Mouse (Mus musculus): Measurements from ENCODE around the gene Cdc42se1. TPM values are rescaled to one million over a fixed set of nuclear protein-coding genes. Genes with fewer than 3 reads are reported as not detected.

Gene Cdc42se1
- polyA plus RNA-seq, 1 experiment from 2014 or later, result 120 TPM

DNA sequence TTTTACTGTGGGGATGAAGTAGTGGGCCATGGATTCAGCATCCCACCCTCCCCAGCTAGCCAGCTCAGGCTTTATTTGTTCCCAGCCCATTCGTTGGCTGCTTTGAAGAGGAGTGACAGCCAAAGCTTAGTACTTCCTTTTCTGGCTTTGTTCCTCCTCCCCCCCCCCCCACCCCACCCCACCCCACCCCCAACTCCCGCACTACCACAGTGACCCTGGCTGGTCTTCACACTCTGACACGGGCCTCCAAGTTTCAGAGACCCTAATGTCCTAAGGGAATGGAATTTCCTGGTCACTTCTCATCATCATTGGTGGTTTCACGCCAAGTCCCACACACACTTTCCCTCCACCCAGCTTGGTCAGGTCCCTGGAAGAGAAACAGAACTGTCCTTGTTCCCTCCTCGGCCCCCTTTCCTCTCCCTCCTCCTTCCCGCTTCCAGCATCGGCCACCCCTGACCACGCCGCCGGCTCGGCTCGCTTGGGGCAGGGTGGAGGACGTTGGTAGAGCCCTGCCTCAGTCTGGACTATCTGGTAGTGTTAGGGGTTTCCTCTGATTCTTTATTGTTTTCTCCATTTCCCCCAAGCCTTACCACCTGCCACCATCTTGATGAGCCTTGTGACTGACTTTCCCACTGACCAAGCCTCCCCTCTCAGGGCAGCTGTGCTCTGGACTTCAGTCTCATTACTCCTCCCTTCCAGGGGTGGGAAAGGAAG is 1.4 kb downstream of the Cdc42se1 start:
- peaks cover 20% of the 10 kb centered on the region for H3K36me3 ChIP-seq (ENCODE audit: control insufficient read depth, insufficient read depth, low read length)
- peaks cover 15% of the 10 kb centered on the region; the same call in 1 of the 2 replicates for H3K4me1 ChIP-seq (replicated peaks; ENCODE audit: control insufficient read depth, insufficient read depth, low read length)
- ATAC-seq (replicated peaks; ENCODE audit: low FRiP score), result peak; percentile 29; the same call in 1 of the 2 replicates

DNA sequence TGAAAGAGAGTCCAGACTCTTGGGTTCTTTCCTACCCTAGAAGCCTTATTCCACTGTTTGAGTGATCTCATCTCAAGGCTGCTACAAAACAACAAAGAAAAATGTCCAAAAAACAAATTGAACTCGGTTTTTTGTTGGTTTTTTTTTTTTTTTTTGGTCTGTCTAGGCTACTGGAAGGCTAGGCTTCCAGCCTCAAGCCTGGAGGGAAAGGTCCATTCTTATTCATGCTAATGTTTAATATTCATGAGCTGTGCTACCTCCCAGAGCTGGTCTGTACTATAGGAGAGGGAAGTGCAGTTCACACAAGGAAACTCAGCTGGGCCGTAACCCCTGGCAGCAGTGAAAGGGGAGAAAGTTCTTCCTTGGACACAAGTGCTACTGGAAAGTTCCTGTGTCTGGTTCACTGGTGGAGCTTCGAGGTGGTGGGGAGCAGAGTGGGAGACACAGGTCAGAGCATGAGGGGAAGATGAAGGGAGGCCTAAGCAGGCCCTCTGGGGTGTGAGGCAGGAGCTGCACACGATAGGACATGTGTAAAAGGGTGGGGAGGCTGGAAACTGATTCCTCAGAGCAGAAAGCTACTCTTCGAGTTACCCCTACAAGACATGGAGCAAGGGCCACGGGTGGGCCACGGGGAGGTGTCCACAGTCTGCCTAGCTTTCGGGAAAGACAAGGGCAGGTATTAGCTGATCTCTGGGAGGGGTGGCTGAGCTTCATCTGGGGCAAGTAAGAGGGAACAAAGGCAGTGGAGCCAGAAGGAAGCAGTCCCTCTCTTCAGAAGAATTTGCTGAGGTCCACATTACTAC is 2.2 kb downstream of the Cdc42se1 start:
- Histone ChIP-seq H3K27ac (ENCODE audit: low read depth, low read length) (peak overlapping the region; percentile 94), H3K9ac (ENCODE audit: low read length) (peak overlapping the region; percentile 96), H3K9me3 (ENCODE audit: control insufficient read depth, low read length) (no peaks in the 10 kb centered on the region), H3K4me1 (replicated peaks; ENCODE audit: control insufficient read depth, insufficient read depth, low read length) (peaks cover 15% of the 10 kb centered on the region; the same call in 1 of the 2 replicates), H3K27me3 (ENCODE audit: control insufficient read depth, insufficient read depth, low read length) (no peaks in the 10 kb centered on the region), H3K36me3 (ENCODE audit: control insufficient read depth, insufficient read depth, low read length) (peaks cover 20% of the 10 kb centered on the region), H3K4me2 (ENCODE audit: low read depth, low read length, severe bottlenecking) (peak overlapping the region; percentile 93), H3K4me3 (ENCODE audit: low read depth, low read length) (peak overlapping the region; percentile 95)
- DNase-seq (ENCODE audit: low spot score), result peak; percentile 63
- peak; percentile 19; the same call in 1 of the 2 replicates for ATAC-seq (replicated peaks; ENCODE audit: low FRiP score)
- 36% methylated on average over 8 of the region's 8 CpGs for WGBS

More for the DNA sequence above, 1.4 kb downstream of the Cdc42se1 start:
- WGBS, result 1% methylated on average over 13 of the region's 13 CpGs
- peak; percentile 76 for DNase-seq (ENCODE audit: low spot score)
- Histone ChIP-seq H3K4me2 (ENCODE audit: low read depth, low read length, severe bottlenecking) (peak overlapping the region; percentile 93), H3K27me3 (ENCODE audit: control insufficient read depth, insufficient read depth, low read length) (no peaks in the 10 kb centered on the region), H3K4me3 (ENCODE audit: low read depth, low read length) (peak overlapping the region; percentile 95), H3K9me3 (ENCODE audit: control insufficient read depth, low read length) (no peaks in the 10 kb centered on the region), H3K9ac (ENCODE audit: low read length) (peak overlapping the region; percentile 96), H3K27ac (ENCODE audit: low read depth, low read length) (peak overlapping the region; percentile 94)

DNA sequence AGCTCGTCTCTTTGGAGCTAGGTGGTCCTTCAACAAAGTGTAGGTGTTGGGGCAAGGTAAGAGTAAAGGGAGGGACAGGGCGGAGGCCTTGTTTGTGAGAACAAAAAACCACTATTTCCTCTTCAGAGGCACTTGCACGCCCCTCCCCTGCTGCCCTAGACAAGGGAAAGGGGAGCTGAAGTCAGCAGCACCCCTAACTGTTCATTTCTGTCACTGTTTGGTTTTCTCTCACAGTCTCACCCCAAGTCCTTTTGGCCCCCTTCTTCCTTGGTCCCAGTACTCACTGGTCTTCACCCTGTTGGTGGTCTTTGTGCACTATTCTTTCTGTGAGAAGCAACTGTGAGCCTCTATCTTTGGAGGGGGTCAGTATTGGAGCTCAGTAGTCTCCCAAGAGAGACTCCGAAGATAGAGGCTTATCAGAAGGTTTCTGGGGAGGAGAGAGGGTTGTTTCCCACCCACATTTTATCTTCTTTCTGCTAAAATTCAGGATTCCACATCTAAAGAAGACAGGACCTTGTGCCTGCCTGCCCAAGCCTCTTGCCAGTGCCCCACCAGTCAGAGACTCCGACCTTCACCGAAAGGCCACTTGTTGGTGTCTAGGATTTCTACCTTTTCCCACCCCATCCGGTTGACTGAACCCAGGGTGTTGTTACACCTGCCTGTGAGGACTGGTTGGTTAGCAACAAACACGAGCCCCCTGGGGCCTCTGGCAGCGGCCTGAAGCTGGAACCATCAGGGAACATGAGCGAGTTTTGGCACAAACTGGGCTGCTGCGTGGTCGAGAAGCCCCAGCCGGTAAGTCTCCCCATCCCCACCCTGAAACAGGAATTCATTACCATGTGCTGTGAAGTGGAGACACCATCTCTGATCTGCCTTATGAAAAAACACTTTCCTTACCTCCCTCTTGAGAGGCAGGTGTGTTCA is 3.0 kb downstream of the Cdc42se1 start, which contains the start of gene Mllt11:
Gene Mllt11 (minus strand): TSS at position 874 of the 924 bp plus-strand sequence.
- peak within 1 kb of the TSS; percentile 96 for H3K9ac ChIP-seq (ENCODE audit: low read length)
- no peaks in the 10 kb centered on the region for H3K9me3 ChIP-seq (ENCODE audit: control insufficient read depth, low read length)
- H3K4me1 ChIP-seq (replicated peaks; ENCODE audit: control insufficient read depth, insufficient read depth, low read length), result peaks cover 15% of the 10 kb centered on the region; the same call in 1 of the 2 replicates
- peak within 1 kb of the TSS; percentile 93 for H3K4me2 ChIP-seq (ENCODE audit: low read depth, low read length, severe bottlenecking)
- no peaks in the 10 kb centered on the region for H3K27me3 ChIP-seq (ENCODE audit: control insufficient read depth, insufficient read depth, low read length)
- 82% methylated on average over 13 of the region's 13 CpGs for WGBS
- peaks cover 20% of the 10 kb centered on the region for H3K36me3 ChIP-seq (ENCODE audit: control insufficient read depth, insufficient read depth, low read length)
- H3K4me3 ChIP-seq (ENCODE audit: low read depth, low read length), result peak within 1 kb of the TSS; percentile 95; the same call in 1 of the 2 replicates
- H3K27ac ChIP-seq (ENCODE audit: low read depth, low read length), result peak within 1 kb of the TSS; percentile 94
- DNase-seq (ENCODE audit: low spot score) (no peak), ATAC-seq (replicated peaks; ENCODE audit: low FRiP score) (no peak)

DNA sequence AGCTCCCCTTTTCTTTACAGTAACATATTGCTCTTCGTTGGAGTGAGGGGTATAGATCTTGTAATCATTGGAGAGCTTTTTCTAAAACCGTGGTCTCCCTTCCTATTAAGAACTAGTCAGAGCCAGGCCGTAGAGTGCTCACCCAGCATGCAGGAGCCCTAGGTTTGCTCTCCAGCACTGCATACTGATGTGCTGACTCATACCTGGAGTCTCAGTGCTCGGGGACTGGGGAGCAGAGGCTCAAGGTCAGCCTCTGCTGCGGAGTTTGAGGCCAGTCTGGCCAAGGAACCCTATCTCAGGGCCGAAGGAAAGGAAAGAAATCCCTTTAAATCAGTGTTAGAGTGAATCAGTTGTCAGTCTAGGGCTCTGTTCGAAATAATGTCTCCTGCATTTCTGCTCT is 4.2 kb downstream of the Cdc42se1 start:
- no peak overlapping the region for H3K4me2 ChIP-seq (ENCODE audit: low read depth, low read length, severe bottlenecking)
- no peak overlapping the region for H3K9ac ChIP-seq (ENCODE audit: low read length)
- H3K4me1 ChIP-seq (replicated peaks; ENCODE audit: control insufficient read depth, insufficient read depth, low read length), result peaks cover 14% of the 10 kb centered on the region; the same call in 1 of the 2 replicates
- 92% methylated on average over 7 of the region's 7 CpGs for WGBS
- no peak overlapping the region for H3K4me3 ChIP-seq (ENCODE audit: low read depth, low read length)
- H3K9me3 ChIP-seq (ENCODE audit: control insufficient read depth, low read length), result no peaks in the 10 kb centered on the region
- DNase-seq (ENCODE audit: low spot score), result no peak
- H3K36me3 ChIP-seq (ENCODE audit: control insufficient read depth, insufficient read depth, low read length), result peaks cover 20% of the 10 kb centered on the region
- H3K27me3 ChIP-seq (ENCODE audit: control insufficient read depth, insufficient read depth, low read length), result no peaks in the 10 kb centered on the region
- ATAC-seq (replicated peaks; ENCODE audit: low FRiP score), result no peak
- H3K27ac ChIP-seq (ENCODE audit: low read depth, low read length), result no peak overlapping the region

DNA sequence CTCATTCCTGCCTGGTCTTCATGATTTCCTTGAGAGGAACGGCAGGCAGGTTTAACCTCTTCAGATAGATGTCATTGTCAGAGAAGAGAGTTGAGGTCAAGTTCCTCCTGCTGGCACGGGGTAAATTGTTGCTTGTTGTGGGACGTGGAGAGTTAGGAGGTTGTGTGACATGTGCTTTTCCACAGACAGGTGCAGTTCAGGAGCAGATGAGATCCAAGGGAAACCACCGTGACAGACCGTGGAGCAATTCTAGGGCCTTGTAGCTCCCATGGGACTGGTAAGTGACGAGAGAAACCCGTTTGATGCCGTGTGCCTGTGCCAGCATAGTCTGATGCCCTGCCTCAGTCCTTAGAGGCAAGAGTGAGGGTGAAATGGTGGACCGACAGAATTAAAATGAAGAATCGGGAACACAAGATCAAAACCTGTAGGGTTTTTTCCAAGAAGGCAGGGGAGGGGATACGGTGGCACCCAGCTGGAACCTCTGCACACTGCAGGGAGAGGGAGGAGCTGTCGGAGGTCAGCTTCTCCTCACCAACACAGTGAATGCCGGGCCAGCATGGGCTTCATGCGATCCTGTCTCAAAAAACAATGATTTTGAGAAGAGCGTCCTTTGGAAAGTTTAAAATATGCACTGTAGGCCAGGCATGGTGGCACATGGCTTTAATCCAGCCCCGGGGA is 4.9 kb downstream of the Cdc42se1 start:
- 91% methylated on average over 16 of the region's 16 CpGs for WGBS
- DNase-seq (ENCODE audit: low spot score) (no peak), ATAC-seq (replicated peaks; ENCODE audit: low FRiP score) (no peak)
- peaks cover 20% of the 10 kb centered on the region for H3K36me3 ChIP-seq (ENCODE audit: control insufficient read depth, insufficient read depth, low read length)
- no peak overlapping the region for H3K4me3 ChIP-seq (ENCODE audit: low read depth, low read length)
- no peaks in the 10 kb centered on the region for H3K9me3 ChIP-seq (ENCODE audit: control insufficient read depth, low read length)
- no peaks in the 10 kb centered on the region for H3K27me3 ChIP-seq (ENCODE audit: control insufficient read depth, insufficient read depth, low read length)
- no peak overlapping the region for H3K9ac ChIP-seq (ENCODE audit: low read length)
- no peak overlapping the region for H3K27ac ChIP-seq (ENCODE audit: low read depth, low read length)
- H3K4me2 ChIP-seq (ENCODE audit: low read depth, low read length, severe bottlenecking), result no peak overlapping the region
- H3K4me1 ChIP-seq (replicated peaks; ENCODE audit: control insufficient read depth, insufficient read depth, low read length), result peaks cover 14% of the 10 kb centered on the region; the same call in 1 of the 2 replicates

DNA sequence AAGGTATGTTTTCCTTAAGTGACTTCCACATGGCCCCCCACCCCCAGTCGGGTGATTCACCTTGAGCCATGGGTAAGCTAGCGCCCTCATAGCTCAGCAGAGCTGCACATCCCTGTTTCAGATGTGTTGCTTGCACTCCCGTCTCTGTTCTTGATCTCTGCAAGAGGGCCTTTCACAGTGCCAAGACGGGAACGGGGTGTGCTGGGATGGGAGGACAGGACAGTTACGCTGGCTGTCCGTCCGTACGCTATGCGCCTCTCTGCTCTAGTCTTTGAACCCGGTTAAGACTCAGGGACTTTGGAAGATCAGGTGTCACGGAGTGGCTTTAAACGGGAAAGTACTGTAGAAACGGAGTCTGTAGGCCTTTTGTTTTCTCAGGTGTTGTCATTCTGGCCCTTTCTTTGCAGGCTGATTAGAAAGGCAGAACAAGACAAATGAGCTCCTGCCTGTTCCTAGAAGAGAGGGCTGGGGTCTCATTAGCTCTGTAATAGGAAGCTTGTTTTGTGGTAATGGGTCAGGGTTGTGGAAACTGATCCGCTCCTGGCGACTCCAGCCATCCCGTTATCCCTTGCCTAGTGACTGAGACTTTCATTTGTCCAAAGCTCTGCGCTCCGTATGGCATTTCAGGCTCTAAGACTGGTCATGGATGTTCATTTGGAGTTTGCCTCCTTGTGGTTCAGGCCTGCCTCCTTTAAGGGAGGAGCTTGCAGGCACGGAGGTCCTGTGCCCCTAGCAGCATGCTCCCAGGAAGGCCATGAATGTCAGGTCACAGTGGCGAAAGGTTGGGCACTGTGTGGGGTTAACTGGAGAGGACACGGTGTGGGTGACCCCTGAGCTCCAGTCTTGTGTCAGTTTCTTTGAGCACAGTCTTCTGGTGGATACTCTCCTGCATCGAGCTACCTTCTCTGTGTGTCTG is 7.1 kb downstream of the Cdc42se1 start:
- no peak for DNase-seq (ENCODE audit: low spot score)
- Histone ChIP-seq H3K9me3 (ENCODE audit: control insufficient read depth, low read length) (no peaks in the 10 kb centered on the region), H3K4me1 (replicated peaks; ENCODE audit: control insufficient read depth, insufficient read depth, low read length) (peaks cover 10% of the 10 kb centered on the region; the same call in 1 of the 2 replicates), H3K4me3 (ENCODE audit: low read depth, low read length) (no peak overlapping the region), H3K9ac (ENCODE audit: low read length) (no peak overlapping the region), H3K4me2 (ENCODE audit: low read depth, low read length, severe bottlenecking) (no peak overlapping the region), H3K27me3 (ENCODE audit: control insufficient read depth, insufficient read depth, low read length) (no peaks in the 10 kb centered on the region), H3K27ac (ENCODE audit: low read depth, low read length) (no peak overlapping the region), H3K36me3 (ENCODE audit: control insufficient read depth, insufficient read depth, low read length) (peaks cover 20% of the 10 kb centered on the region)
- 76% methylated on average over 23 of the region's 23 CpGs for WGBS
- ATAC-seq (replicated peaks; ENCODE audit: low FRiP score), result no peak

DNA sequence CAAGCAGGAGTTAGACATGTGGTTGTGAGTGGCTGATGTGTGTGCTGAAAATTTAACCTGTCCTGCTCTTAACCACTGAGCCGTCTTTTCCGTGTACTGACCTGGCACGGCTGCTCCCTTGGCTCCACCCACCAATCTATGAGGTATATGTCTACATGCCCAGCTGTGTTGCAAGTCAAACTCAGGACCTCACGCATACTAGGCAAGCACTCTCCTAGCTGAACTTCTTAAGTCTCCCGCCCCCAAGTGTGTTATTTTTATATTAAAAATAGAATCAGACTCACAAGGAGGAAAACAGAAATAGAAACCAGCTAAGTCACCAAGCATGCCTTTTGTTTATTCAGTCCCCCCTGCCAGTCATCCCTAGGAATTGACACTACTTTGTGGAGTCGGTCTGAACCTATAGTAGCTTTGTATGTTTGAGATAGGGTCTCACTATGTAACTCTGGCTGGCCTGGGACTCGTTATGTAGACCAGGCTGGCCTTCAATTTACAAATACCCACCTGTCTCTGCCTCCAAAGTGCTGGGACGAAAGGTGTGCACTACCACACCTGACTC is 9.1 kb downstream of the Cdc42se1 start:
- WGBS, result 90% methylated on average over 8 of the region's 8 CpGs
- no peak overlapping the region for H3K4me2 ChIP-seq (ENCODE audit: low read depth, low read length, severe bottlenecking)
- H3K4me3 ChIP-seq (ENCODE audit: low read depth, low read length), result no peak overlapping the region
- ATAC-seq (replicated peaks; ENCODE audit: low FRiP score) (no peak), DNase-seq (ENCODE audit: low spot score) (no peak)
- no peaks in the 10 kb centered on the region for H3K4me1 ChIP-seq (replicated peaks; ENCODE audit: control insufficient read depth, insufficient read depth, low read length)
- H3K36me3 ChIP-seq (ENCODE audit: control insufficient read depth, insufficient read depth, low read length), result peaks cover 12% of the 10 kb centered on the region
- H3K27ac ChIP-seq (ENCODE audit: low read depth, low read length), result no peak overlapping the region
- H3K9ac ChIP-seq (ENCODE audit: low read length), result no peak overlapping the region
- no peaks in the 10 kb centered on the region for H3K9me3 ChIP-seq (ENCODE audit: control insufficient read depth, low read length)
- no peaks in the 10 kb centered on the region for H3K27me3 ChIP-seq (ENCODE audit: control insufficient read depth, insufficient read depth, low read length)
